Mouse (Mus musculus): Measurements from ENCODE around the gene Cnih3. TPM values are rescaled to one million over a fixed set of nuclear protein-coding genes. Genes with fewer than 3 reads are reported as not detected.

Gene Cnih3
- polyA plus RNA-seq, 1 experiment from 2014 or later: 0.13 TPM

GRCm38 (mm10) chr1:181329110-181329509 is 23.3 kb upstream of the Cnih3 start:
- Histone ChIP-seq H3K4me3 (replicated peaks; ENCODE audit: low read depth, low read length) (no peak overlapping the region), H3K4me2 (ENCODE audit: low read length) (no peak overlapping the region), H3K4me1 (replicated peaks; ENCODE audit: insufficient read depth, low read length) (no peaks in the 10 kb centered on the region), H3K9ac (ENCODE audit: low read depth, low read length) (no peak overlapping the region), H3K27ac (no peak overlapping the region), H3K36me3 (ENCODE audit: insufficient read depth, low read length) (no peaks in the 10 kb centered on the region), H3K9me3 (replicated peaks; ENCODE audit: low read length) (no peaks in the 10 kb centered on the region), H3K27me3 (ENCODE audit: insufficient read depth, low read length) (no peaks in the 10 kb centered on the region)
- DNase-seq (ENCODE audit: low spot score): no peak
- ATAC-seq (replicated peaks; ENCODE audit: low FRiP score, low read depth): no peak
- 70% methylated on average over 3 of the region's 3 CpGs for WGBS
- no peak for TF ChIP-seq CTCF (IDR thresholded peaks at IDR 0.05; ENCODE audit: low read depth)

DNA sequence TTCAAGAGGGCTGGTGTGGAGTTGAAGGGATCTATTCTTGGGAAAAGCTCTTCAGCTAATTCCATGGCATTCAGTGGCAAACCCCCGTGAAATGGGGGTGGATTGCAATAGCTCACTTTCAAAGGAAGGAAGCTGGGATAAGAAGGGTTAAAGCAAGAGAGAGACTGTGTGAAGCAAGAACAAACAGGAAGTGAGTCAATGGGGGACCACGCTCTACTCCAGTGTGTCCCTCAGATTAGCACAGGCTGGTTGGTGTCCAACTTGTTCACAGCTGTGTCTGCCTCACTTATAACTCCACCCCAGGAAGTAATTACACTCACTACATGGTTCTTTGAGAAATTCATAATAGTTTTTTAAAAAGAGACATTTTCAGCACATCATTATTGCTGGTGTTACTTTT is 19.8 kb upstream of the Cnih3 start:
- DNase-seq (ENCODE audit: low spot score) (peak; percentile 62), ATAC-seq (replicated peaks; ENCODE audit: low FRiP score, low read depth) (no peak; the same call in 1 of the 2 replicates)
- Histone ChIP-seq H3K4me3 (replicated peaks; ENCODE audit: low read depth, low read length) (no peak overlapping the region), H3K27ac (no peak overlapping the region), H3K4me2 (ENCODE audit: low read length) (no peak overlapping the region), H3K9me3 (replicated peaks; ENCODE audit: low read length) (no peaks in the 10 kb centered on the region), H3K36me3 (ENCODE audit: insufficient read depth, low read length) (no peaks in the 10 kb centered on the region), H3K4me1 (replicated peaks; ENCODE audit: insufficient read depth, low read length) (no peaks in the 10 kb centered on the region), H3K27me3 (ENCODE audit: insufficient read depth, low read length) (no peaks in the 10 kb centered on the region), H3K9ac (ENCODE audit: low read depth, low read length) (no peak overlapping the region)
- WGBS: 20% methylated on average over 2 of the region's 2 CpGs
- TF ChIP-seq CTCF (IDR thresholded peaks at IDR 0.05; ENCODE audit: low read depth): no peak

DNA sequence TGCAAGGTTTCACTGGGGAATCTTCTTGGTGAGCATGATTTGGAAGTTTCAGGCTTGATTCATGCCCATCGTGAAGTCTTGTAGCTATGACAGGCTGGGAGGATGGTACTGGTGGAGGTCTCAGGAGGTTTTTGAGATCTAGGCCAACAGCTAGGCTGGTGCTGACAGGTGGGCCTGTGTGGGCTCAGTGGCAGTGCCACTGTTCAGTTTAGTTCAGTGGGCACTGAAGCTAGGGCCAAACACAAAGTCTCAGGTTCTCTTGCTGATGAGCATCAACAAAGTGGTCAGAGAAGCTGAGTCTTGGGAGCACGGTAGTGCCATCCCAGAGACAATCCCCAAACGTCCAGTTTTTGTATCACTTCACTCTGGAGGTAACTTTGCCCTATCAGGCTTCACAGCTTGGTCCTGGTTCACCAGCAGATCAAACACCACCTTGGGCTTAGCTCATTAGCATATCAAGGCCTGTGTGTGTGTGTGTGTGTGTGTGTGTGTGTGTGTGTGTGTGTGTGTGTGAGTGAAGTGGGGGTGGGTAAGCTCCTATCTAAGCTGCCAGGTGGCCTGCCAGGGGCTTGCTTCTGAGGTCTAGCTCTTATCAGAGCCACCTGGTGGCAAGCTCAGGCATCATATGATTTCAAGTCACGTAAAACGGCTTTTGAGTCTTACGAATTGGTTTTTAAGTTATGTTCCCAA is 18.0 kb upstream of the Cnih3 start:
- Histone ChIP-seq H3K4me3 (replicated peaks; ENCODE audit: low read depth, low read length) (no peak overlapping the region), H3K4me1 (replicated peaks; ENCODE audit: insufficient read depth, low read length) (no peaks in the 10 kb centered on the region), H3K27me3 (ENCODE audit: insufficient read depth, low read length) (no peaks in the 10 kb centered on the region), H3K4me2 (ENCODE audit: low read length) (no peak overlapping the region), H3K9ac (ENCODE audit: low read depth, low read length) (no peak overlapping the region), H3K36me3 (ENCODE audit: insufficient read depth, low read length) (no peaks in the 10 kb centered on the region), H3K27ac (no peak overlapping the region), H3K9me3 (replicated peaks; ENCODE audit: low read length) (no peaks in the 10 kb centered on the region)
- no peak for ATAC-seq (replicated peaks; ENCODE audit: low FRiP score, low read depth)
- 85% methylated on average over 6 of the region's 6 CpGs for WGBS
- TF ChIP-seq CTCF (IDR thresholded peaks at IDR 0.05; ENCODE audit: low read depth): no peak
- DNase-seq (ENCODE audit: low spot score): no peak

DNA sequence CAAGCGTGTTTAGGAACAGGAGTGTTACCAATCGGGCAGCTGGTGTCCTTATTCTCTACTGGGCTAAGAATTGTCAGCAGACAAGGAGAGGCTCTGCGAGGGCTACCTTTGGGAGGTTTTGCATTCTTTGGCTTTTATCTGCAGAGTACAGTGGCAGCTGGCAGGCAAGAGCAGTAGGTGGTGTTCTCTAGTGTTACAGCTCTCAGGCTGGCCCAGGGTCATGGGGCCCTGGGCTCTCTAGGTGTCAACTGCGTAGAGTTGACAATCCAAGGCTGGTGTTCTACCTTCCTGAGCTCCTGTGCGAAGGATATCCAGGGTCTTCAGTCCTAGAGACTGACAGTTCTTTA is 17.4 kb upstream of the Cnih3 start:
- H3K4me2 ChIP-seq (ENCODE audit: low read length): no peak overlapping the region
- no peaks in the 10 kb centered on the region for H3K9me3 ChIP-seq (replicated peaks; ENCODE audit: low read length)
- no peak overlapping the region for H3K4me3 ChIP-seq (replicated peaks; ENCODE audit: low read depth, low read length)
- DNase-seq (ENCODE audit: low spot score) (no peak), ATAC-seq (replicated peaks; ENCODE audit: low FRiP score, low read depth) (no peak)
- no peaks in the 10 kb centered on the region for H3K36me3 ChIP-seq (ENCODE audit: insufficient read depth, low read length)
- H3K9ac ChIP-seq (ENCODE audit: low read depth, low read length): no peak overlapping the region
- no peaks in the 10 kb centered on the region for H3K4me1 ChIP-seq (replicated peaks; ENCODE audit: insufficient read depth, low read length)
- no peak overlapping the region for H3K27ac ChIP-seq
- 92% methylated on average over 5 of the region's 5 CpGs for WGBS
- H3K27me3 ChIP-seq (ENCODE audit: insufficient read depth, low read length): no peaks in the 10 kb centered on the region
- TF ChIP-seq CTCF (IDR thresholded peaks at IDR 0.05; ENCODE audit: low read depth): no peak

DNA sequence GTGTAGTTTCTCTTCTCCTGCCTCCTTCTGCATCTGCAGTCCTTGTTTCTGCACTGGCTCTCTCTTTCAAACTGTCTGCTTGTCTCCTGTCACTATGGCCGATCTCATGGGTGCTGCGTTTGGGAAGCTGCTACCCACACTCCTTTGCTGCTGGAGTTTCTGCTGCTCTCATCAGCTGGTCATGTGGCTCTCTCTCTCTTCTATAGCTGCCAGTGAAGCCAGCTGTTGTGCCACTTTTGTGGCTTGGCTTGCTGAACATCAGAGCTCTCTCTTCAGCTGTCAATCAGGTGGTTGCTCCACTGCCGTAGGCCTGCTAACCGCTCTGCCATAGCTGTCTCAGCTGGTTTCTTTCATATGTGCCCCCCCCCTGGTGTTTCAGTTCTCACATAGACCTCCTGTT is 17.0 kb upstream of the Cnih3 start:
- DNase-seq (ENCODE audit: low spot score) (no peak), ATAC-seq (replicated peaks; ENCODE audit: low FRiP score, low read depth) (no peak)
- WGBS: 95% methylated on average over 4 of the region's 4 CpGs
- Histone ChIP-seq H3K27me3 (ENCODE audit: insufficient read depth, low read length) (no peaks in the 10 kb centered on the region), H3K4me3 (replicated peaks; ENCODE audit: low read depth, low read length) (no peak overlapping the region), H3K9me3 (replicated peaks; ENCODE audit: low read length) (no peaks in the 10 kb centered on the region), H3K4me1 (replicated peaks; ENCODE audit: insufficient read depth, low read length) (no peaks in the 10 kb centered on the region), H3K4me2 (ENCODE audit: low read length) (no peak overlapping the region), H3K36me3 (ENCODE audit: insufficient read depth, low read length) (no peaks in the 10 kb centered on the region), H3K9ac (ENCODE audit: low read depth, low read length) (no peak overlapping the region), H3K27ac (no peak overlapping the region)
- no peak for TF ChIP-seq CTCF (IDR thresholded peaks at IDR 0.05; ENCODE audit: low read depth)

- DNase-seq (ENCODE audit: low spot score) (no peak), ATAC-seq (replicated peaks; ENCODE audit: low FRiP score, low read depth) (no peak)
- H3K4me3 ChIP-seq (replicated peaks; ENCODE audit: low read depth, low read length): no peak overlapping the region
- no peaks in the 10 kb centered on the region for H3K9me3 ChIP-seq (replicated peaks; ENCODE audit: low read length)
- H3K4me2 ChIP-seq (ENCODE audit: low read length): no peak overlapping the region
- 86% methylated on average over 6 of the region's 6 CpGs for WGBS
- H3K4me1 ChIP-seq (replicated peaks; ENCODE audit: insufficient read depth, low read length): no peaks in the 10 kb centered on the region
- no peaks in the 10 kb centered on the region for H3K36me3 ChIP-seq (ENCODE audit: insufficient read depth, low read length)
- no peak overlapping the region for H3K9ac ChIP-seq (ENCODE audit: low read depth, low read length)
- no peak overlapping the region for H3K27ac ChIP-seq
- no peaks in the 10 kb centered on the region for H3K27me3 ChIP-seq (ENCODE audit: insufficient read depth, low read length)
- TF ChIP-seq CTCF (IDR thresholded peaks at IDR 0.05; ENCODE audit: low read depth): peak; percentile 32; the same call in 1 of the 2 replicates
Measured at GRCm38 (mm10) chr1:181336857-181337256, 15.6 kb upstream of the Cnih3 start.

DNA sequence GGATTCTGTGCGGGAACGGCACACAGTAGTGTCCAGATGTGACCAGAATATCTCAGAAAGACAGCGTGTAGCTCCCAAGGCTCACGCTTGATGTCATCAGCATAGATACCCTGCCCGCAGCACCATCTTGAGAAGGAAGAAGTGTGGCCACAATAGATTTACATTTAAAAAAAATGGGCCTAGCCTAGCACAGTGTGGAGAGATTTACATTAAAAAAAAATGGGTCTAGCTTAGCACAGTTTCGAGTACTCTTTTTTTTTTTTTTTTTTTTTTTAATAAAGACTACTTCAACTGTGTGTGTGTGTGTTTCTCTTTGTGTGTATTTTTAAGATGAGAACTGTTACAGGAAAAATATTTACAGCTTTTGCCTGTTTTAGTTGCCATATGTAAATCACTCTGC is 13.3 kb upstream of the Cnih3 start:
- no peak for TF ChIP-seq CTCF (IDR thresholded peaks at IDR 0.05; ENCODE audit: low read depth)
- H3K4me3 ChIP-seq (replicated peaks; ENCODE audit: low read depth, low read length): no peak overlapping the region
- no peak overlapping the region for H3K27ac ChIP-seq
- H3K9ac ChIP-seq (ENCODE audit: low read depth, low read length): no peak overlapping the region
- H3K36me3 ChIP-seq (ENCODE audit: insufficient read depth, low read length): no peaks in the 10 kb centered on the region
- DNase-seq (ENCODE audit: low spot score) (no peak), ATAC-seq (replicated peaks; ENCODE audit: low FRiP score, low read depth) (no peak)
- H3K4me2 ChIP-seq (ENCODE audit: low read length): no peak overlapping the region
- H3K9me3 ChIP-seq (replicated peaks; ENCODE audit: low read length): no peaks in the 10 kb centered on the region
- H3K27me3 ChIP-seq (ENCODE audit: insufficient read depth, low read length): no peaks in the 10 kb centered on the region
- no peaks in the 10 kb centered on the region for H3K4me1 ChIP-seq (replicated peaks; ENCODE audit: insufficient read depth, low read length)
- WGBS: 92% methylated on average over 6 of the region's 6 CpGs

Data from kidney, postnatal 0 days (tissue).